Mouse (Mus musculus): ENCODE results near the gene Fbxo9. TPM values are rescaled to one million over a fixed set of nuclear protein-coding genes. Genes with fewer than 3 reads are reported as not detected.
"Not testable (repeated sequence)": the region's sequence is repeated elsewhere in the genome, so short reads cannot be mapped to it uniquely, and the experiment has no call there.

Fbxo9 gene
- polyA plus RNA-seq, 1 experiment from 2014 or later = 29.8 TPM

DNA sequence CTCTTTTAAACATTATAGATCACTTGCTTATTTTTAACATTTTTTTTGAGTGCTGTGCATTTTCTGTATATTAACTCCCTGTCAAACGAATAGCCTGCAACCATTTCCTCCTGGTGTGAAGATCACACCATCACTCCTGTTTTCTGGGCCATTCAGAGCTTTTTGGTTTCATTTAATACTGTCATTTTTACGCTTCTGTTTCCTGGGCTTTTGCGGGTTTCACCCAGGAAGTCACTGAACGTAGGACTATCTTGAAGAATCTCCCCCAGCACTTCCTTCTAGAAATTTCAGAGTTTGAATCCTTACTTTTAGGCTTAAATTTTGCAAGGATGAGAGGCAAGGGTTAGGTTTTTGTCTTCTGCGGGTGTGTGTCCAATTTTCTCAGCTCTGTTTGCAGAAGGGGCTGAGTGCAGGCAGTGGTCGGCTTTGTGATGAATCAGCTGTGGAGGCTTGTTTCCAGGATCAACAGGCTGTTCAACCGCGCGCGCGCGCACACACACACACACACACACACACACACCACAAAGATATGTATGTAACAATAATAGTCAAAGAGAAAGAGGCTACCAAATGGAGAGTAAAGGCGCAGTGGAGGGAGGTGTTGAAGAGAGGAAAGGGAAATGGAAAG is 35.0 kb downstream of the Fbxo9 start:
- H3K36me3 ChIP-seq (ENCODE audit: control insufficient read depth, insufficient read depth, low read length) = no peaks in the 10 kb centered on the region

DNA sequence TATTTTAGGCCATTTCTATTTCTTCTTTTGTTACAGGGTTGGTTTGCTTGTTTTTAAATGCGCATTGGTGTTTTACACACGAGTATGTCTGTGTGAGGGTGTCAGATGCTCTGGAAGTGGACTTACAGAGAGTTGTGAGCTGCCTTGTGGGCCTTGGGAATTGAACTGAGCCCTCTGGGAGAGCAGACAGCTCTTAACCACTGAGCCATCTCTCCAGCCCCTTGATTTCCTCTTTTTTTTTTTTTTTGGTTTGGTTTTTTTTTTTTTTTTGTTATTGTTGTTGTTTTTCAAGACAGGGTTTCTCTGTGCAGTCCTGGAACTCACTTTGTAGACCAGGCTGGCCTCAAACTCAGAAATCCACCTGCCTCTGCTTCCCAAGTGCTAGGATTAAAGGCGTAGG is 35.6 kb downstream of the Fbxo9 start:
- H3K4me1 ChIP-seq (replicated peaks; ENCODE audit: control insufficient read depth, insufficient read depth, low read length); H3K27ac ChIP-seq (ENCODE audit: low read depth, low read length); H3K4me2 ChIP-seq (ENCODE audit: low read depth, low read length, severe bottlenecking); H3K9ac ChIP-seq (ENCODE audit: low read length); H3K36me3 ChIP-seq (ENCODE audit: control insufficient read depth, insufficient read depth, low read length); ATAC-seq (replicated peaks; ENCODE audit: low FRiP score); H3K9me3 ChIP-seq (ENCODE audit: control insufficient read depth, low read length); DNase-seq (ENCODE audit: low spot score); H3K4me3 ChIP-seq (ENCODE audit: low read depth, low read length); H3K27me3 ChIP-seq (ENCODE audit: control insufficient read depth, insufficient read depth, low read length): not testable (repeated sequence)
- 92% methylated on average over 3 of the region's 3 CpGs for WGBS

More for the DNA sequence above, 35.0 kb downstream of the Fbxo9 start:
- Histone ChIP-seq H3K4me3 (ENCODE audit: low read depth, low read length) (no peak overlapping the region), H3K9ac (ENCODE audit: low read length) (no peak overlapping the region), H3K4me1 (replicated peaks; ENCODE audit: control insufficient read depth, insufficient read depth, low read length) (no peaks in the 10 kb centered on the region), H3K4me2 (ENCODE audit: low read depth, low read length, severe bottlenecking) (no peak overlapping the region), H3K27ac (ENCODE audit: low read depth, low read length) (no peak overlapping the region), H3K9me3 (ENCODE audit: control insufficient read depth, low read length) (no peaks in the 10 kb centered on the region), H3K27me3 (ENCODE audit: control insufficient read depth, insufficient read depth, low read length) (no peaks in the 10 kb centered on the region)
- ATAC-seq (replicated peaks; ENCODE audit: low FRiP score) (no peak), DNase-seq (ENCODE audit: low spot score) (no peak)
- WGBS = 92% methylated on average over 13 of the region's 13 CpGs

DNA sequence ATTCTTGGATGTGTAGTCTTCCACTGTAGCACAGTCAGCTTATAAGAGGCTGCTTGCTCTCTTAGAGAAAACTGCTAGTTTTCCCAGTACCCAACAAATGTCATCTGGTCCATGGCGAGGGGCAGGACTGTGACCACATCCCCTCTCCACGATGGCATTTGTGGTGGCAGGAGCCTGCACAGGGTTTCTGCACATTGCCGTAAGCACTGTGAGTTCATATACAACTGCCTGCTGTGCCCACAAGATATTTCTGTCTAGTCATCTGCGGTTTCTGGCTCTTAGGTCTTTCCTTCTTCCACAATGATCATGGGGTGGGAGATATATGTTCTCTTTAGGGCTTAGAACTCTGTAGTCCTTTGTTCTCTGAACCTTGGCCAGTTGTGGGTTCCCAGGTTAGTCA is 37.2 kb downstream of the Fbxo9 start:
- H3K9ac ChIP-seq (ENCODE audit: low read length) = no peak overlapping the region
- no peaks in the 10 kb centered on the region for H3K9me3 ChIP-seq (ENCODE audit: control insufficient read depth, low read length)
- no peak overlapping the region for H3K4me2 ChIP-seq (ENCODE audit: low read depth, low read length, severe bottlenecking)
- 89% methylated on average over 4 of the region's 4 CpGs for WGBS
- ATAC-seq (replicated peaks; ENCODE audit: low FRiP score) (no peak), DNase-seq (ENCODE audit: low spot score) (no peak)
- no peaks in the 10 kb centered on the region for H3K36me3 ChIP-seq (ENCODE audit: control insufficient read depth, insufficient read depth, low read length)
- H3K4me1 ChIP-seq (replicated peaks; ENCODE audit: control insufficient read depth, insufficient read depth, low read length) = no peaks in the 10 kb centered on the region
- H3K27me3 ChIP-seq (ENCODE audit: control insufficient read depth, insufficient read depth, low read length) = no peaks in the 10 kb centered on the region
- no peak overlapping the region for H3K27ac ChIP-seq (ENCODE audit: low read depth, low read length)
- H3K4me3 ChIP-seq (ENCODE audit: low read depth, low read length) = no peak overlapping the region

DNA sequence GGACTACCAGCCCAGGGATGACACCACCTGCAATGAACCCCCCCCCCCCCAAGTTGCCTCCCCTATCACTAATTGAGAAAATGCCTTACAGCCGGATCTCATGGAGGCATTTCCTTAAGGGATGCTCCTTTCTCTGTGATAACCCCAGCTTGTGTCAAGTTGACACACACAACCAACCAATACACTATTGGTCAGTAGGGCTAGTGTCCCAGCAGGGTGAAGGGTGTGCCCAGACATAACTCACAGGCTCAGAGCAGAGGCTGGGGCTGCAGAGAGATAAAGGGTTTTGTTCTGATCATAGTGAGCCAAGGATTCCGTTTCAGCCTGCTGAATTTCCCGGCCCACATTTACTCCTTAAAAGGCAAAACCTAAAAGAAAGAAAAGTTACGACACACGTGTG is 38.4 kb downstream of the Fbxo9 start:
- H3K4me1 ChIP-seq (replicated peaks; ENCODE audit: control insufficient read depth, insufficient read depth, low read length) = no peaks in the 10 kb centered on the region
- H3K4me3 ChIP-seq (ENCODE audit: low read depth, low read length) = no peak overlapping the region
- H3K27me3 ChIP-seq (ENCODE audit: control insufficient read depth, insufficient read depth, low read length) = no peaks in the 10 kb centered on the region
- no peak overlapping the region for H3K9ac ChIP-seq (ENCODE audit: low read length)
- WGBS = 75% methylated on average over 5 of the region's 5 CpGs
- no peak for DNase-seq (ENCODE audit: low spot score)
- H3K9me3 ChIP-seq (ENCODE audit: control insufficient read depth, low read length) = no peaks in the 10 kb centered on the region
- H3K27ac ChIP-seq (ENCODE audit: low read depth, low read length) = no peak overlapping the region
- H3K36me3 ChIP-seq (ENCODE audit: control insufficient read depth, insufficient read depth, low read length) = no peaks in the 10 kb centered on the region
- no peak for ATAC-seq (replicated peaks; ENCODE audit: low FRiP score)
- no peak overlapping the region for H3K4me2 ChIP-seq (ENCODE audit: low read depth, low read length, severe bottlenecking)

DNA sequence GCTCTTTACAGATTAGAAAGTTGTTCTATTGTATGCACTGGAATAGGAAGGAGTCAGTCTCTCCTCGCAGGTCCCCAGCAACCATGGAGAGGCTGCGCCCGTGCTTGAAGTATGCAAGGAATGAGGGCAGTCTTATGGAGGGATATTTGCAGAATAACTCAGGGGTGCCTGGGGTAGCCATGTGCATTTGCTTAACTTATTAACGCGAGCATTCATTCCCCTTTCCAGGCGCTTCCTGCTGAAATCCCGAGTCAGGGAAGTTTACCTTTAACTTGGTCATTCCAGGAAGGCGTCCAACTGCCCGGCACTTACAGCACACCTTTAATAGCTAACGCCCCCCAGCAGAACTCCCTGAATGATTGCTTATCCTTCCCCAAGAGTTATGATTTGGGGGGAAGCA is 44.7 kb downstream of the Fbxo9 start:
- Histone ChIP-seq H3K36me3 (ENCODE audit: control insufficient read depth, insufficient read depth, low read length) (no peaks in the 10 kb centered on the region), H3K27me3 (ENCODE audit: control insufficient read depth, insufficient read depth, low read length) (no peaks in the 10 kb centered on the region), H3K4me3 (ENCODE audit: low read depth, low read length) (no peak overlapping the region), H3K27ac (ENCODE audit: low read depth, low read length) (no peak overlapping the region), H3K9ac (ENCODE audit: low read length) (no peak overlapping the region), H3K4me2 (ENCODE audit: low read depth, low read length, severe bottlenecking) (no peak overlapping the region), H3K9me3 (ENCODE audit: control insufficient read depth, low read length) (no peaks in the 10 kb centered on the region), H3K4me1 (replicated peaks; ENCODE audit: control insufficient read depth, insufficient read depth, low read length) (no peaks in the 10 kb centered on the region)
- ATAC-seq (replicated peaks; ENCODE audit: low FRiP score) (no peak), DNase-seq (ENCODE audit: low spot score) (no peak)
- WGBS = 75% methylated on average over 10 of the region's 10 CpGs

DNA sequence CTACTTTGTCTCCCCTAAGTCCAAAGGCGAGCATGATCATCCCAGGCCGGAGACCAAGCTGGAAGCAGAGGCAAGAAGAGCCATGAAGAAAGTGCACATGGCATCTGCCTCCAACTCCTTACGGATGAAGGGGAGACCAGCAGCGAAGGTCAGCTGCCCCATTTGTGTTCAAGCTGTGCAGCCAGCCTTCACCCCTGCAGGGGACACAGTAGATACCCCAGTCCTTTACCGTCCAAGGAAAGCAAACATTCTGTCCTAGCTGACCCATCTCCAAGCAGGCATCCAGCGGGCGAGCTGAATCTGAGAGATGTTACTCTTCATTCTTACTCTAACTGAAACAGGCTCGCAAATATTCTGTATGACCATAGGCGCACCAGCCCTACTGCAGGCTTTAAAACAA is 46.5 kb downstream of the Fbxo9 start:
- Histone ChIP-seq H3K4me1 (replicated peaks; ENCODE audit: control insufficient read depth, insufficient read depth, low read length) (no peaks in the 10 kb centered on the region), H3K4me3 (ENCODE audit: low read depth, low read length) (no peak overlapping the region), H3K27ac (ENCODE audit: low read depth, low read length) (no peak overlapping the region), H3K4me2 (ENCODE audit: low read depth, low read length, severe bottlenecking) (no peak overlapping the region), H3K9me3 (ENCODE audit: control insufficient read depth, low read length) (no peaks in the 10 kb centered on the region), H3K27me3 (ENCODE audit: control insufficient read depth, insufficient read depth, low read length) (no peaks in the 10 kb centered on the region), H3K36me3 (ENCODE audit: control insufficient read depth, insufficient read depth, low read length) (no peaks in the 10 kb centered on the region), H3K9ac (ENCODE audit: low read length) (no peak overlapping the region)
- ATAC-seq (replicated peaks; ENCODE audit: low FRiP score) = no peak
- DNase-seq (ENCODE audit: low spot score) = no peak
- 81% methylated on average over 9 of the region's 9 CpGs for WGBS

DNA sequence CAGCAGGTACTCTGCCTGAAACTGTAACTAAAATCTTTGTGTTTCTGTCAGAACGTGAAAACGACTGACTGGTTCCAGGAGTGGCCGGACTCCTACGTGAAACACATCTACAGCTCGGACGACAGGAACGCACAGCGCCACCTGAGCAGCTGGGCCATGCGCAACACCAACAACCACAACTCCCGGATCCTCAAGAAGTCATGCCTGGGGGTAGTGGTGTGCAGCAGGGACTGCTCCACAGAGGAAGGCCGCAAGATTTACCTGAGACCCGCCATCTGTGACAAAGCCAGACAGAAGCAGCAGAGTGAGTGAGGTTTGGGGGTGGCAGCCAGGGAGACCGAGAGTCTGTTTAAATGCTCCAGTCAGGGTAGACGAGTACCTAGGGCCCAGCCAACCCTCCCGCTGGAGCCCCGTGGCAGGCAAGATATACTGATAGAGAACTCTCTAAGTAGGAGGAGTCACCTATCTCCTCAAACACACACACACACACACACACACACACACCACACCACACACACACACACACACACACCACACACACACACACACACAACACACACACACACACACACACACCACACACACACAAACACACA is 49.2 kb downstream of the Fbxo9 start:
- H3K4me2 ChIP-seq (ENCODE audit: low read depth, low read length, severe bottlenecking) = no peak overlapping the region
- ATAC-seq (replicated peaks; ENCODE audit: low FRiP score) = no peak
- no peak overlapping the region for H3K27ac ChIP-seq (ENCODE audit: low read depth, low read length)
- no peaks in the 10 kb centered on the region for H3K4me1 ChIP-seq (replicated peaks; ENCODE audit: control insufficient read depth, insufficient read depth, low read length)
- no peak overlapping the region for H3K9ac ChIP-seq (ENCODE audit: low read length)
- no peaks in the 10 kb centered on the region for H3K36me3 ChIP-seq (ENCODE audit: control insufficient read depth, insufficient read depth, low read length)
- H3K9me3 ChIP-seq (ENCODE audit: control insufficient read depth, low read length) = no peaks in the 10 kb centered on the region
- H3K27me3 ChIP-seq (ENCODE audit: control insufficient read depth, insufficient read depth, low read length) = no peaks in the 10 kb centered on the region
- DNase-seq (ENCODE audit: low spot score) = no peak
- 89% methylated on average over 16 of the region's 16 CpGs for WGBS
- H3K4me3 ChIP-seq (ENCODE audit: low read depth, low read length) = no peak overlapping the region

DNA sequence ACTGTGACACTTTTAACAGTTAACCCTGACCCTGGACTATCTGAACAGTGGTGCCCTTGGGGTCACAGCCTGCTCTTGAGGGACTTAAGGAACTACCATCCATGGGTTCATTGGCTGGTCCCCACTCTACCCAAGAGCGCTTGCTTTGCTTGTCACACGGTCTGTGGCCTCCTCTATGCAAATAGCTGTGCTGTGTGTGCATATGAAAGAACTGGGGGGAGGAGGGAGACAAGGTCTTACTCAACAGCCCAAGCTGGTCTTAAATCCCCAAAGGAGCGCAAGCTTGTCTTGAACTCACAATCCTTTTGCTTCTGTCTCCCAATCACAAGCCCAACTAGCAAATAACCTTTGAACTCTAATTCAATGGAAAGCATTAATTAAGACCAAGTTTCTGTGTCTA is 54.6 kb downstream of the Fbxo9 start:
- Histone ChIP-seq H3K36me3 (ENCODE audit: control insufficient read depth, insufficient read depth, low read length) (no peaks in the 10 kb centered on the region), H3K4me1 (replicated peaks; ENCODE audit: control insufficient read depth, insufficient read depth, low read length) (no peaks in the 10 kb centered on the region), H3K27ac (ENCODE audit: low read depth, low read length) (no peak overlapping the region), H3K4me3 (ENCODE audit: low read depth, low read length) (no peak overlapping the region), H3K9me3 (ENCODE audit: control insufficient read depth, low read length) (no peaks in the 10 kb centered on the region), H3K27me3 (ENCODE audit: control insufficient read depth, insufficient read depth, low read length) (no peaks in the 10 kb centered on the region), H3K9ac (ENCODE audit: low read length) (no peak overlapping the region), H3K4me2 (ENCODE audit: low read depth, low read length, severe bottlenecking) (no peak overlapping the region)
- ATAC-seq (replicated peaks; ENCODE audit: low FRiP score) (no peak), DNase-seq (ENCODE audit: low spot score) (no peak)
- 79% methylated on average over 3 of the region's 3 CpGs for WGBS

DNA sequence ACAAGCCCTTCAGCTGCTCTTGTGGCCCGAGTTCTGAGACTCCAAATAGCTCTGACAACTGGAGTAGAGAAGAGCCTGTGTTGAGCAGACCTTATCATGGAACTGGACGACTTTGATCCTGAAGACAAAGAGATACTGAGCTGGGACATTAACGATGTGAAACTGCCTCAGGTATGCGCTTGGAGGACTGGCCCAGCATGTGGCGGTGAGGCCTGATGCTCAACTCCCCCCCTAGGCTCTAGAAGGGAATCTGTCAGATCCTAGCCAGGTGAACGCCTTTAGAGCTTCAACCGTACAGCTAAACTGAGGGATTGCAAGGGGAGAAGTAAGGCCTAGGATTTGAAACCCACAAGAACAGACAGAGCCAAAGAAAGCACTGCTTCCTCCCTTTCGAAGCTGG is 55.0 kb downstream of the Fbxo9 start:
- DNase-seq (ENCODE audit: low spot score) (no peak), ATAC-seq (replicated peaks; ENCODE audit: low FRiP score) (no peak)
- no peak overlapping the region for H3K9ac ChIP-seq (ENCODE audit: low read length)
- no peaks in the 10 kb centered on the region for H3K36me3 ChIP-seq (ENCODE audit: control insufficient read depth, insufficient read depth, low read length)
- no peaks in the 10 kb centered on the region for H3K27me3 ChIP-seq (ENCODE audit: control insufficient read depth, insufficient read depth, low read length)
- no peaks in the 10 kb centered on the region for H3K4me1 ChIP-seq (replicated peaks; ENCODE audit: control insufficient read depth, insufficient read depth, low read length)
- WGBS = 78% methylated on average over 8 of the region's 8 CpGs
- H3K4me2 ChIP-seq (ENCODE audit: low read depth, low read length, severe bottlenecking) = no peak overlapping the region
- H3K9me3 ChIP-seq (ENCODE audit: control insufficient read depth, low read length) = no peaks in the 10 kb centered on the region
- no peak overlapping the region for H3K4me3 ChIP-seq (ENCODE audit: low read depth, low read length)
- no peak overlapping the region for H3K27ac ChIP-seq (ENCODE audit: low read depth, low read length)
